Mouse (Mus musculus): ENCODE results near the gene Rnf43. TPM values are rescaled to one million over a fixed set of nuclear protein-coding genes. Genes with fewer than 3 reads are reported as not detected.

Gene Rnf43
- total and polyA plus RNA-seq, 3 experiments: 14.6 to 17.3 TPM; not detected in 1

GRCm38 (mm10) chr11:87763988-87764876 lies 101.7 kb downstream of the Rnf43 start:
- TF ChIP-seq POLR2AphosphoS5 (IDR thresholded peaks at IDR 0.05; ENCODE audit: borderline replicate concordance, low read depth, low read length) (peak; percentile 92; the same call in 1 of the 2 replicates), MAX (IDR thresholded peaks at IDR 0.05; ENCODE audit: low read length) (no peak), NRF1 (IDR thresholded peaks at IDR 0.05; ENCODE audit: insufficient read depth, low read depth, low read length, poor library complexity, severe bottlenecking) (no peak), ELF1 (IDR thresholded peaks at IDR 0.05; ENCODE audit: low read depth, low read length) (no peak), CTCF (IDR thresholded peaks at IDR 0.05 in 2 of 3, conservative IDR thresholded peaks at IDR 0.05 in 1 of 3; ENCODE audit: control insufficient read depth in 1 of 3, insufficient read depth in 1 of 3, low read depth in 2 of 3, low read length in 3 of 3, poor library complexity in 1 of 3, severe bottlenecking in 1 of 3) (no peak)
- Histone ChIP-seq H3K79me2 (ENCODE audit: control insufficient read depth, insufficient read depth, low read length, poor library complexity) (no peaks in the 10 kb centered on the region), H3K4me3 (ENCODE audit: control insufficient read depth in 1 of 2, insufficient read depth in 1 of 2, low read depth in 2 of 2, low read length in 2 of 2) (no peak overlapping the region), H3K27me3 (ENCODE audit: control insufficient read depth in 1 of 2, insufficient read depth in 2 of 2, low read length in 2 of 2) (no peaks in the 10 kb centered on the region), H3K27ac (ENCODE audit: control insufficient read depth, low read depth, low read length) (no peak overlapping the region), H3K4me1 (ENCODE audit: control insufficient read depth in 1 of 2, insufficient read depth in 2 of 2, low read length in 2 of 2) (no peaks in the 10 kb centered on the region; a peak in 1 of 4 replicates), H3K9me3 (replicated peaks; ENCODE audit: insufficient read depth, low read length) (no peaks in the 10 kb centered on the region), H3K9ac (ENCODE audit: control insufficient read depth, low read depth, low read length, poor library complexity, severe bottlenecking) (no peak overlapping the region), H3K36me3 (ENCODE audit: control insufficient read depth in 1 of 2, insufficient read depth in 2 of 2, low read length in 2 of 2) (no peaks in the 10 kb centered on the region)
- no peak for DNase-seq (ENCODE audit: low read depth, low spot score)

GRCm38 (mm10) chr11:87768745-87769144 lies 106.2 kb downstream of the Rnf43 start:
- H3K9me3 ChIP-seq (replicated peaks; ENCODE audit: insufficient read depth, low read length): no peaks in the 10 kb centered on the region
- H3K79me2 ChIP-seq (ENCODE audit: control insufficient read depth, insufficient read depth, low read length, poor library complexity): no peaks in the 10 kb centered on the region
- no peak overlapping the region for H3K9ac ChIP-seq (ENCODE audit: control insufficient read depth, low read depth, low read length, poor library complexity, severe bottlenecking)
- H3K27ac ChIP-seq (ENCODE audit: control insufficient read depth, low read depth, low read length): no peak overlapping the region
- no peak for TF ChIP-seq MAZ (IDR thresholded peaks at IDR 0.05; ENCODE audit: low read depth, low read length)
- no peak for TF ChIP-seq GABPA (IDR thresholded peaks at IDR 0.05; ENCODE audit: low read depth, low read length)
- H3K4me1 ChIP-seq (ENCODE audit: control insufficient read depth in 1 of 2, insufficient read depth in 2 of 2, low read length in 2 of 2): no peaks in the 10 kb centered on the region
- H3K36me3 ChIP-seq (ENCODE audit: control insufficient read depth in 1 of 2, insufficient read depth in 2 of 2, low read length in 2 of 2): peaks cover 0 to 4% of the 10 kb centered on the region in 2 experiments; a peak in 1 of 4 replicates
- no peak overlapping the region for H3K4me3 ChIP-seq (ENCODE audit: control insufficient read depth in 1 of 2, insufficient read depth in 1 of 2, low read depth in 2 of 2, low read length in 2 of 2)
- no peaks in the 10 kb centered on the region for H3K27me3 ChIP-seq (ENCODE audit: control insufficient read depth in 1 of 2, insufficient read depth in 2 of 2, low read length in 2 of 2)
- DNase-seq (ENCODE audit: low read depth, low spot score): no peak

- Histone ChIP-seq H3K4me3 (ENCODE audit: control insufficient read depth in 1 of 2, insufficient read depth in 1 of 2, low read depth in 2 of 2, low read length in 2 of 2) (no peak overlapping the region), H3K27me3 (ENCODE audit: control insufficient read depth in 1 of 2, insufficient read depth in 2 of 2, low read length in 2 of 2) (no peaks in the 10 kb centered on the region), H3K9me3 (replicated peaks; ENCODE audit: insufficient read depth, low read length) (no peaks in the 10 kb centered on the region), H3K9ac (ENCODE audit: control insufficient read depth, low read depth, low read length, poor library complexity, severe bottlenecking) (no peak overlapping the region), H3K27ac (ENCODE audit: control insufficient read depth, low read depth, low read length) (no peak overlapping the region), H3K79me2 (ENCODE audit: control insufficient read depth, insufficient read depth, low read length, poor library complexity) (no peaks in the 10 kb centered on the region), H3K4me1 (ENCODE audit: control insufficient read depth in 1 of 2, insufficient read depth in 2 of 2, low read length in 2 of 2) (no peaks in the 10 kb centered on the region), H3K36me3 (ENCODE audit: control insufficient read depth in 1 of 2, insufficient read depth in 2 of 2, low read length in 2 of 2) (peaks cover 0 to 4% of the 10 kb centered on the region in 2 experiments; a peak in 1 of 4 replicates)
- TF ChIP-seq MYB (IDR thresholded peaks at IDR 0.05; ENCODE audit: low read depth, low read length) (no peak), POLR2AphosphoS5 (IDR thresholded peaks at IDR 0.05; ENCODE audit: borderline replicate concordance, low read depth, low read length) (no peak), RCOR1 (IDR thresholded peaks at IDR 0.05; ENCODE audit: low read depth, low read length) (no peak), ZC3H11A (IDR thresholded peaks at IDR 0.05; ENCODE audit: low read depth, low read length) (peak; percentile 98), GATA1 (IDR thresholded peaks at IDR 0.05; ENCODE audit: low read depth, low read length) (no peak), POLR2AphosphoS2 (IDR thresholded peaks at IDR 0.05; ENCODE audit: low read length) (no peak), SMC3 (IDR thresholded peaks at IDR 0.05; ENCODE audit: low read depth, low read length) (peak; percentile 98), NRF1 (IDR thresholded peaks at IDR 0.05; ENCODE audit: insufficient read depth, low read depth, low read length, poor library complexity, severe bottlenecking) (no peak), CTCF (IDR thresholded peaks at IDR 0.05 in 2 of 3, conservative IDR thresholded peaks at IDR 0.05 in 1 of 3; ENCODE audit: control insufficient read depth in 1 of 3, insufficient read depth in 1 of 3, low read depth in 2 of 3, low read length in 3 of 3, poor library complexity in 1 of 3, severe bottlenecking in 1 of 3) (peak; percentile 93 to 98 (median 94)), RAD21 (IDR thresholded peaks at IDR 0.05; ENCODE audit: low read depth, low read length) (peak; percentile 97), CHD2 (IDR thresholded peaks at IDR 0.05; ENCODE audit: low read length) (no peak), TBP (IDR thresholded peaks at IDR 0.05; ENCODE audit: low read depth, low read length) (0 out of 2 replicates have a peak, but pooled peaks have one; percentile 34), ZMIZ1 (IDR thresholded peaks at IDR 0.05; ENCODE audit: low read depth, low read length) (no peak), KAT2A (conservative IDR thresholded peaks at IDR 0.05; ENCODE audit: low read depth, low read length) (no peak), MEF2A (IDR thresholded peaks at IDR 0.05; ENCODE audit: extremely low read depth, insufficient replicate concordance, low read depth, low read length, poor library complexity, severe bottlenecking) (no peak)
- DNase-seq (ENCODE audit: low read depth, low spot score): peak; percentile 84
These were observed 108.5 kb downstream of the Rnf43 start for GRCm38 (mm10) chr11:87770989-87771388.
